Comparison of ENCODE assay signal across 21 mouse cellular contexts in the genomic region with DNA sequence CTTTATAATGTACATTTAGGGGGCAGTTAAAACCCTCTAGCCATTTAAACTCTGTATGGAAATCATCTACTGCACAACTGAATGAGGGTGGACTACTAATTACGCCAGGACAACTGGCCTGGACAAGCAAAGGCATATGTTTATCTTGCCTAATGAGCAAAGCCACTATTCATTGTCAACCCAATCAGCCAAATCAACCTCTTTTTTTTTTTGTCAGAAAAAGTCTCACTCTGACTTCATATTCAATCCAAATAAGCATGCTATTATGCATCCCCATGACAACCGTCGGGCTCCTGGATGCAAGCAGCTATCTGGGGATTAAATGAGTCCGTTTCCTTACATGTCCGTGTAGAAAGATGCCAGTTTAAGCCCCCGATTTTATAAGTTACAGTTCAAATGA. TPM values are rescaled to one million over a fixed set of nuclear protein-coding genes. Genes with fewer than 3 reads are reported as not detected.
DNase-seq lines count a peak whose midpoint lies in the region; ATAC-seq and TF ChIP-seq lines count a peak whose summit lies in the region.
"Had no signal": no experiment of that assay in that cellular context is flagged by ENCODE, and none has a peak within 500 bp of the region (broad histone marks: within the 10 kb centered on the region; RNA-seq: fewer than 3 reads in every experiment).

No protein-coding gene starts in this region.

- no peaks in the 10 kb centered on the region for H3K27me3 ChIP-seq in forebrain, embryonic 13.5 days
- no peaks in the 10 kb centered on the region for H3K27me3 ChIP-seq in hindbrain, postnatal 0 days (ENCODE audit: insufficient read depth, low read length)
- H3K27me3 ChIP-seq: embryonic facial prominence, embryonic 15.5 days; limb, embryonic 13.5 days; megakaryocyte, embryonic 14.5 days had no signal

- no peak for TF ChIP-seq POLR2A in lung, adult 2 months (IDR thresholded peaks at IDR 0.05; ENCODE audit: borderline replicate concordance, extremely low read depth, low read depth, low read length)

- peak; percentile 81 for ATAC-seq in forebrain, embryonic 13.5 days
- peak; percentile 51; the same call in 1 of the 2 replicates for ATAC-seq in hindbrain, postnatal 0 days
- ATAC-seq: inflammation-experienced regulatory T-cells, adult 6 months had no signal

- TF ChIP-seq CTCF in hindbrain, postnatal 0 days (IDR thresholded peaks at IDR 0.05; ENCODE audit: low read depth): no peak
- no peak for TF ChIP-seq CTCF in lung, adult 2 months (IDR thresholded peaks at IDR 0.05; ENCODE audit: insufficient read depth, low read length)

- no peaks in the 10 kb centered on the region for H3K36me3 ChIP-seq in forebrain, embryonic 13.5 days (ENCODE audit: poor library complexity, severe bottlenecking)
- H3K36me3 ChIP-seq in hindbrain, postnatal 0 days (ENCODE audit: insufficient read depth, low read length): no peaks in the 10 kb centered on the region
- H3K36me3 ChIP-seq: embryonic facial prominence, embryonic 15.5 days; limb, embryonic 13.5 days had no signal

- no peaks in the 10 kb centered on the region for H3K9me3 ChIP-seq in forebrain, embryonic 13.5 days (replicated peaks)
- H3K9me3 ChIP-seq in hindbrain, postnatal 0 days (ENCODE audit: low read length): no peaks in the 10 kb centered on the region
- H3K9me3 ChIP-seq: embryonic facial prominence, embryonic 15.5 days; limb, embryonic 13.5 days; megakaryocyte, embryonic 14.5 days had no signal

- H3K27ac ChIP-seq in forebrain, embryonic 13.5 days: no peak overlapping the region
- H3K27ac ChIP-seq in hindbrain, postnatal 0 days: no peak overlapping the region
- H3K27ac ChIP-seq: embryonic facial prominence, embryonic 15.5 days; limb, embryonic 13.5 days; stomach, postnatal 0 days had no signal

- 4% methylated on average over 6 of the region's 6 CpGs for WGBS in forebrain, embryonic 13.5 days
- 17% methylated on average over 6 of the region's 6 CpGs for WGBS in hindbrain, postnatal 0 days
- WGBS in lung, adult 2 months: 73% methylated on average over 6 of the region's 6 CpGs

- H3K4me1 ChIP-seq in forebrain, embryonic 13.5 days: peaks cover 9% of the 10 kb centered on the region
- no peaks in the 10 kb centered on the region for H3K4me1 ChIP-seq in hindbrain, postnatal 0 days (ENCODE audit: insufficient read depth, low read length)
- H3K4me1 ChIP-seq in lung, adult 2 months (ENCODE audit: control insufficient read depth, insufficient read depth, low read length): no peaks in the 10 kb centered on the region
- H3K4me1 ChIP-seq: embryonic facial prominence, embryonic 15.5 days; limb, embryonic 13.5 days; megakaryocyte, embryonic 14.5 days had no signal

- H3K9ac ChIP-seq in forebrain, embryonic 13.5 days: no peak overlapping the region
- no peak overlapping the region for H3K9ac ChIP-seq in hindbrain, postnatal 0 days (replicated peaks; ENCODE audit: low read length)
- H3K9ac ChIP-seq: embryonic facial prominence, embryonic 15.5 days; limb, embryonic 13.5 days had no signal

- H3K4me2 ChIP-seq in forebrain, embryonic 13.5 days: 0 out of 2 replicates have a peak overlapping the region, but pooled peaks have one; percentile 18
- H3K4me2 ChIP-seq in hindbrain, postnatal 0 days (ENCODE audit: low read depth, low read length): peak overlapping the region; percentile 13; the same call in 1 of the 2 replicates
- H3K4me2 ChIP-seq: embryonic facial prominence, embryonic 15.5 days; limb, embryonic 13.5 days had no signal

- no peak overlapping the region for H3K4me3 ChIP-seq in forebrain, embryonic 13.5 days
- H3K4me3 ChIP-seq in hindbrain, postnatal 0 days (ENCODE audit: low read length): no peak overlapping the region
- no peak overlapping the region for H3K4me3 ChIP-seq in lung, adult 2 months (replicated peaks; ENCODE audit: extremely low read depth, low read depth, low read length)
- H3K4me3 ChIP-seq: embryonic facial prominence, embryonic 15.5 days; limb, embryonic 13.5 days; megakaryocyte, embryonic 14.5 days had no signal

- peak; percentile 22 for DNase-seq in layer of hippocampus, adult 9-11 months
- no peak for DNase-seq in layer of hippocampus, postnatal 10 days (ENCODE audit: low spot score in 2 of 2)
- DNase-seq in hindbrain, postnatal 0 days (ENCODE audit: low spot score): peak; percentile 45
- DNase-seq in retina, postnatal 1 day: peak; percentile 73
- no peak for DNase-seq in kidney, adult 18-20 months
- DNase-seq in lung, adult 2 months: no peak
- DNase-seq: adrenal gland, postnatal 36 days; cerebellum, postnatal 14 days; embryo, embryonic 11 days; gastrocnemius, postnatal 14 days; heart, postnatal 10 days; lung, postnatal 14 days; thymus, postnatal 25 days had no signal

RNA-seq across cellular contexts. Expression of gene Crp, which starts 30.3 kb away (rescaled TPM):
- not detected for total RNA-seq in layer of hippocampus, postnatal 10 days (2021)
- polyA plus RNA-seq in forebrain, embryonic 13.5 days (2015; fragmentation: Nextera tagmentation; extraction: Ambion mirVana): 0.40 TPM in 1 of 2 replicates, not detected in the other
- total RNA-seq in hindbrain, postnatal 0 days (2014; rRNA removed): not detected in 2 replicates
- 0.10 and 0.14 TPM in 2 replicates for polyA plus RNA-seq in hindbrain, postnatal 0 days (2015; fragmentation: Nextera tagmentation; extraction: Ambion mirVana)
- not detected in 2 replicates for polyA plus RNA-seq in lung, adult 2 months (2012; rRNA removed)
- total RNA-seq: gastrocnemius, postnatal 14 days; heart, postnatal 10 days; layer of hippocampus, adult 8-10 months; left cerebral cortex, postnatal 10 days had no signal
- polyA plus RNA-seq: embryonic facial prominence, embryonic 15.5 days; inflammation-experienced regulatory T-cells, adult 6 months; limb, embryonic 13.5 days had no signal

RNA-seq across cellular contexts. Expression of gene Dusp23, which starts 34.8 kb away (rescaled TPM):
- 1 to 10 TPM; 8.3 to 8.9 TPM for total RNA-seq in layer of hippocampus, postnatal 10 days (2021)
- polyA plus RNA-seq in forebrain, embryonic 13.5 days (2015; fragmentation: Nextera tagmentation; extraction: Ambion mirVana): 4.8 and 6.1 TPM in 2 replicates
- 2.4 and 3.8 TPM in 2 replicates for total RNA-seq in hindbrain, postnatal 0 days (2014; rRNA removed)
- polyA plus RNA-seq in hindbrain, postnatal 0 days (2015; fragmentation: Nextera tagmentation; extraction: Ambion mirVana): 8.8 and 9.0 TPM in 2 replicates
- 29.6 and 48.0 TPM in 2 replicates for polyA plus RNA-seq in lung, adult 2 months (2012; rRNA removed)

Comparison
In these comparisons a context has a peak if more than half of its experiments do, and no peak if none do; other contexts are left out.
1. DNase-seq: peak in layer of hippocampus, adult 9-11 months (single experiment), hindbrain, postnatal 0 days (single experiment) and retina, postnatal 1 day (single experiment); none in layer of hippocampus, postnatal 10 days (0 of 2), kidney, adult 18-20 months (single experiment) and lung, adult 2 months (single experiment).